In the genomic region with DNA sequence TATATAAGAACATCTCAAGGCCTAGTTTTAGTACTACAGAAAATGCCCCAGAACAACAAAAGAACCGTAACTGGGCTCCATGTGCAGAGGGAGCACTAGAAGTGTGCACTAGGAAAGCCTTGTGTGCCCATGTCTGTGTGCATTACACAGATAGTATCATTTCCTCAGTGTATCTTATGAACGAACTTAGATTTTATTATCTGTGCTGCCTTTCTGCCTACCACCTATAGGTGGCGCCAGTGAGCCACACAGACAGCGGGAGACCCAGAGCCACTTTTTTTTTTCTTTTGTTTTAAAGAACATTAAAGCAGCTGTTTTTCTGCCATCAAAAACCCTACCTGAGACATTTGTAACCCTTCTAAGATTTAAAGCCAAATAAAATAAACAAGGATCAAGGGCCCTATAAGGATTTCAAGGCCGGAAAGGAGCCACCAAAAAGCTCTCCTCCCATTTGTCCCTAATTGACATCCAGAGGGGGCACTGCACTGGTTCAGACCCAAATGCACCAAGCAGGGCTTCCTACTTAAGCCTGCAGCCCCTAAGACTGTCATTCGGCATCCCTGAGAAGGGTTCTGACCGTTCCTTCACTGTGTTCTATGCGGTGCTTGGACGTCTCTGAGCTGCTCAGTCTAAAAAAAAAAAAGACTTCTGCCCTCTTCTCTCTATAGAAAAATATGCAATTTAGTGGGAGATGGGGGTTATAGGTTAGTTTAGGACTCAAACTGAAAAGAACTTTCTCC, we compare ENCODE assay signal across 8 mouse cellular contexts.
DNase-seq lines count a peak whose midpoint lies in the region; ATAC-seq and TF ChIP-seq lines count a peak whose summit lies in the region.

No protein-coding gene starts in this region.

- no peak for TF ChIP-seq POLR2A in liver, adult 2 months (IDR thresholded peaks at IDR 0.05; ENCODE audit: extremely low read depth, insufficient read depth, low read length)
- TF ChIP-seq POLR2A in myocyte (IDR thresholded peaks at IDR 0.05; ENCODE audit: insufficient read length, low read depth) = no peak

- peak; percentile 90 for TF ChIP-seq CTCF in liver, adult 2 months (IDR thresholded peaks at IDR 0.05; ENCODE audit: low read depth, low read length)

- no peak overlapping the region for H3K4me3 ChIP-seq in brown adipose tissue, adult 24 weeks (ENCODE audit: insufficient read depth, low read depth, low read length)
- H3K4me3 ChIP-seq in forebrain, embryonic 16.5 days (replicated peaks; ENCODE audit: low read length) = no peak overlapping the region
- no peak overlapping the region for H3K4me3 ChIP-seq in liver, adult 2 months (ENCODE audit: insufficient read depth, low read depth, low read length)
- H3K4me3 ChIP-seq in myocyte = no peak overlapping the region

- ATAC-seq in forebrain, embryonic 16.5 days = peak; percentile 38; the same call in 1 of the 2 replicates

- H3K79me2 ChIP-seq in liver, adult 2 months (ENCODE audit: control insufficient read depth, insufficient read depth, low read length) = no peaks in the 10 kb centered on the region
- H3K79me2 ChIP-seq in myocyte (ENCODE audit: control insufficient read depth, insufficient read depth) = no peaks in the 10 kb centered on the region

- H3K9me3 ChIP-seq in forebrain, embryonic 16.5 days (ENCODE audit: control insufficient read depth, low read length) = no peaks in the 10 kb centered on the region

- H3K4me2 ChIP-seq in forebrain, embryonic 16.5 days (ENCODE audit: low read length) = 0 out of 2 replicates have a peak overlapping the region, but pooled peaks have one; percentile 1
- peak overlapping the region; percentile 62 for H3K4me2 ChIP-seq in myocyte (ENCODE audit: low read depth)

- WGBS in forebrain, embryonic 16.5 days = 21% methylated on average over 9 of the region's 9 CpGs
- 24% methylated on average over 9 of the region's 9 CpGs for WGBS in liver, adult 2 months

- DNase-seq in right cerebral cortex, adult 18-20 months = peak; percentile 40
- no peak for DNase-seq in right cerebral cortex, postnatal 36 days (ENCODE audit: low spot score in 2 of 2)
- DNase-seq in hindlimb bud, embryonic 11.5 days (ENCODE audit: extremely low spot score, low read depth, low spot score) = peak; percentile 37
- DNase-seq in liver, adult 2 months (ENCODE audit: extremely low read depth, low read depth, low spot score) = peak; percentile 11
- DNase-seq in urinary bladder, postnatal 14 days (ENCODE audit: low spot score) = no peak

- no peaks in the 10 kb centered on the region for H3K27me3 ChIP-seq in forebrain, embryonic 16.5 days (replicated peaks; ENCODE audit: control insufficient read depth, insufficient read depth, low read length)
- no peaks in the 10 kb centered on the region for H3K27me3 ChIP-seq in liver, adult 2 months (ENCODE audit: control insufficient read depth, insufficient read depth, low read length)
- no peaks in the 10 kb centered on the region for H3K27me3 ChIP-seq in myocyte (ENCODE audit: control insufficient read depth, insufficient read depth, insufficient read length)

- H3ac ChIP-seq in myocyte (ENCODE audit: control insufficient read depth, insufficient read length) = no peak overlapping the region

- no peak overlapping the region for H3K9ac ChIP-seq in forebrain, embryonic 16.5 days (replicated peaks; ENCODE audit: low read depth, low read length)
- no peak overlapping the region for H3K9ac ChIP-seq in liver, adult 2 months (ENCODE audit: low read depth, low read length)

- peak overlapping the region; percentile 95 for H3K27ac ChIP-seq in brown adipose tissue, adult 24 weeks (replicated peaks; ENCODE audit: low read depth, low read length)
- no peak overlapping the region for H3K27ac ChIP-seq in forebrain, embryonic 16.5 days (ENCODE audit: low read length)
- H3K27ac ChIP-seq in liver, adult 2 months (replicated peaks; ENCODE audit: insufficient read depth, low read depth, low read length) = peak overlapping the region; percentile 47

- H3K4me1 ChIP-seq in brown adipose tissue, adult 24 weeks (ENCODE audit: control insufficient read depth, insufficient read depth, insufficient read length, low read length) = peaks cover 16% of the 10 kb centered on the region
- H3K4me1 ChIP-seq in forebrain, embryonic 16.5 days (replicated peaks; ENCODE audit: control insufficient read depth, insufficient read depth, low read length) = no peaks in the 10 kb centered on the region
- no peaks in the 10 kb centered on the region for H3K4me1 ChIP-seq in liver, adult 2 months (ENCODE audit: control insufficient read depth, insufficient read depth, low read length)

- H3K36me3 ChIP-seq in forebrain, embryonic 16.5 days (ENCODE audit: control insufficient read depth, insufficient read depth) = no peaks in the 10 kb centered on the region
- H3K36me3 ChIP-seq in liver, adult 2 months (ENCODE audit: control insufficient read depth, insufficient read depth, low read length) = no peaks in the 10 kb centered on the region
- H3K36me3 ChIP-seq in myocyte (ENCODE audit: control insufficient read depth, insufficient read depth) = no peaks in the 10 kb centered on the region

TF ChIP-seq in myocyte, 11 proteins besides CTCF, POLR2A, EP300 and RAD21:
- no peak for TF ChIP-seq TCF12 (IDR thresholded peaks at IDR 0.05; ENCODE audit: insufficient read depth, poor library complexity, severe bottlenecking)
- no peak for TF ChIP-seq E2F4 (IDR thresholded peaks at IDR 0.05; ENCODE audit: insufficient read depth)
- TF ChIP-seq SRF (IDR thresholded peaks at IDR 0.05; ENCODE audit: control insufficient read depth, insufficient read length, low read depth) = no peak
- TF ChIP-seq TCF3 (IDR thresholded peaks at IDR 0.05; ENCODE audit: insufficient read length, low read depth) = no peak
- no peak for TF ChIP-seq MYOG (IDR thresholded peaks at IDR 0.05; ENCODE audit: control insufficient read depth in 1 of 3, insufficient read depth in 1 of 3, insufficient read length in 2 of 3, low read depth in 2 of 3)

Comparison
In these comparisons a context has a peak if more than half of its experiments do, and no peak if none do; other contexts are left out.
1. DNase-seq: peak in right cerebral cortex, adult 18-20 months (single experiment), hindlimb bud, embryonic 11.5 days (single experiment) and liver, adult 2 months (single experiment); none in right cerebral cortex, postnatal 36 days (0 of 2) and urinary bladder, postnatal 14 days (single experiment).